Mouse (Mus musculus) kidney, postnatal 10 days (tissue): Measurements from ENCODE around the gene Krt20.

ENCODE experiments used
- DNase-seq: peaks from one replicate; pipeline ENCODE4 v3.0.0; 2021; ENCODE audit warnings: mixed read lengths

Krt20 gene

DNA sequence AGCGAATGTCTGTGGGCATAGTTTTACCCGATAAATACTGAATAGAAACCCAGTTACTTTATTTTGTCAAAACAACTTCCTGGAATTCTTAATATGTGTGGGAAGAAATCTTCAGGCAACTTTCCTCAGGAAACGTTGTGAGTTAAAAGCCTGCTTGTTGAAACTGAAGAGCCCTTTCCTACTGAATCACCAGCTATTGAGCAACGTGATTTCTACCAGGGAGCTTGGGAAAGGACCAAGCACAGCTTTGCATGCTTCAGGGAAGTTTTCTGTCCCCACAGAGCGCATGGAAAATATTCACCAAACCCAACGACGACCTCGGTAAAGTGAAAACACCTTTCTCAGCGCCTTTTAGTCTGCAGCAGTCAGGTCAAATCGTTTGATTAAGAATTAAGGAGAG, 31.8 kb downstream of the Krt20 start:
- no peak for DNase-seq

- no peak for DNase-seq
These were observed 37.9 kb downstream of the Krt20 start for GRCm38 (mm10) chr11:99399956-99400549.

GRCm38 (mm10) chr11:99398832-99399231, 39.1 kb downstream of the Krt20 start:
- no peak for DNase-seq

DNA sequence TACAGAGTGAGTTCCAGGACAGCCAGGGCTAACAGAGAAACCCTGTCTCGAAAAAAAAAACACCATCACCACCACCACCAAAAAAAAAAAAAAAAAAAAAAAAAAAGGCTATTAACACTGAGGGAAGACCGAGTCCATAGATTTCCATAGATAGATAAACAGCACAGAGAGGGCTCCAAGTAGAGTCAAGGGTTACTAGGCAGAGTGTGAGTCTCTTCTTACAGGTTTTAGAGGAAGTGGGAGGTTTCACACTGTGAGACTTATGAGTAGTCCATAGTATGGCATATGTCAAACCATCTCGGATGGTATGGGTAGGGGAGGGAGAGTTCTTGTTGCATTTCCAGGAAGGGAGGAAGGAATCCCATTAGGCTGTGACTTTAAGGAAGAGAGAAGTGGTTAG, 39.9 kb downstream of the Krt20 start:
- DNase-seq = no peak

GRCm38 (mm10) chr11:99396661-99397060, 41.3 kb downstream of the Krt20 start:
- no peak for DNase-seq

- no peak for DNase-seq
These were observed 41.9 kb downstream of the Krt20 start for GRCm38 (mm10) chr11:99396034-99396433.

DNA sequence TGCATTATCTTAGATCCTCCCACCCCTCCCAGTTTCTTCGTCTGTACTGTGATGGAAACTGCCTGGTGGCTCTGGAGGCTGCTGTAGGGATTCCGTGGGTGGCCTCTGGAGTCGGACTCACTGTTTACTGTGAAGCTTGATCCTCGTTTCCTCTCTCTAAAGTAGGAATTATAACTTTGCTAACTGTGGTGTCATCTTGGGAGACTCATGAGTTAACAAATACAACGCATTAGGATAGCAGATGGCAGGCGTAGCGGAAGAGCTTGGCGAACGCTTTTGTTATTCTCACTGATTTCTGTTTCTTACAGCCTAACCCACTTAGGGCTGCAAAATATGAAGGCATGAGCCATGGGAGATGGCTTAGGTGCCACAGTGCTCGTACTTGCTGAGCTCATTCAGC, 45.5 kb downstream of the Krt20 start:
- DNase-seq = no peak

DNA sequence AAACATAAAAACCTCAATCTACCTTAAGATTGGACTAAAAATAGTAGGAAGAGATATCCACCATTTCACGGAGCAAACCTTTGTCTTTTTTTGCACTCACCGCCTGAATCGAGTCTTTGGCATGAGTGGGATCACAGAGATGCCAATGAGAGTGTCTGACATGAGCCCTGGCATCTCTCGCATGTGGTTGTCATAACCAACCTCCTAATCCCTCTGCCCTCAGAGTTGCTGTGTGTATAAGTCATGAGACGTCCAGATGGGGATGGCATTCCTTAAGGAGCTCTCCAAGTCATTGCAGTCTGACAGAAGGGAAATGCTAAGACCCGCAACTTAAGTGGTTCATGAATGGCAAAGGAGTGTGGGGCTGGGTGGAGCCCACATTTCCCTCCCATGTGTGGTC, 46.6 kb downstream of the Krt20 start:
- no peak for DNase-seq

DNA sequence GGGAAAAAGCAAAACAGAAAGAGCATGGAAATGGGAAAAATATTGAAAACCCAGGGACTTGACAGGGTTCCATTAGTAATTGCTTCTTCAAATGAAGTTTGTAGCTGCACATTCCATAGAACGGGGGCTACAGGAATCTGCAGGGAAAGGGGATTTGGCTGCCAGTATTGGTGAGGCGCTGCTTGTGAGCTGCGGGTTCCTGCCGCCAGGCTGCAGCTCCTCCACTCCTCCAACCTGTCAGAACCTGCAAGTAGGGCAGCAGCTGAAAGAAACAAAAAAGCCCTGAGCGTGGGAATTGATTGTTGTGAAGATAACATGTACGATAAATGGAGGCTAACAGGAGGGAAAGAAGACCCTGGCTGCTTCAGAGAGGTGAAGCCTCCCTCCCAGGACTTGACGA, 47.1 kb downstream of the Krt20 start:
- DNase-seq = no peak

GRCm38 (mm10) chr11:99389264-99389663, 48.7 kb downstream of the Krt20 start, which contains the start of gene Krt10:
TSS of gene Krt10 (minus strand) at chr11:99389364.
- no peak for DNase-seq

DNA sequence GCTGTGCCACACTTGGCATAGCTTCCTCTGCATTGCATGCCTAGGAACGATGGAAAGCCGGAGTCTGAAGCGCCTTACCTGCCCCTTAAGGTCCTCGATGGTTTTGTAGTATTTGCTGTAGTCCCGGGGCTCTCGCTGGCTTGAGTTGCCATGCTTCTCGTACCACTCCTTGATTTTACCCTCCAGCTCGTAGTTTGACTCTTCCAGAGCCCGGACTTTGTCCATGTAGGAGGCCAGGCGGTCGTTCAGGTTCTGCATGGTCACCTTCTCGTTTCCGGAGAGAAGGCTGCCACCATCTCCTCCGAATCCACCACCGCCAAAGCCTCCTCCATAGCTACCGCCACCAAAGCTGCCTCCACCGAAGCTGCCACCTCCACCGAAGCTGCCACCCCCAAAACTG, 49.3 kb downstream of the Krt20 start:
- no peak for DNase-seq

DNA sequence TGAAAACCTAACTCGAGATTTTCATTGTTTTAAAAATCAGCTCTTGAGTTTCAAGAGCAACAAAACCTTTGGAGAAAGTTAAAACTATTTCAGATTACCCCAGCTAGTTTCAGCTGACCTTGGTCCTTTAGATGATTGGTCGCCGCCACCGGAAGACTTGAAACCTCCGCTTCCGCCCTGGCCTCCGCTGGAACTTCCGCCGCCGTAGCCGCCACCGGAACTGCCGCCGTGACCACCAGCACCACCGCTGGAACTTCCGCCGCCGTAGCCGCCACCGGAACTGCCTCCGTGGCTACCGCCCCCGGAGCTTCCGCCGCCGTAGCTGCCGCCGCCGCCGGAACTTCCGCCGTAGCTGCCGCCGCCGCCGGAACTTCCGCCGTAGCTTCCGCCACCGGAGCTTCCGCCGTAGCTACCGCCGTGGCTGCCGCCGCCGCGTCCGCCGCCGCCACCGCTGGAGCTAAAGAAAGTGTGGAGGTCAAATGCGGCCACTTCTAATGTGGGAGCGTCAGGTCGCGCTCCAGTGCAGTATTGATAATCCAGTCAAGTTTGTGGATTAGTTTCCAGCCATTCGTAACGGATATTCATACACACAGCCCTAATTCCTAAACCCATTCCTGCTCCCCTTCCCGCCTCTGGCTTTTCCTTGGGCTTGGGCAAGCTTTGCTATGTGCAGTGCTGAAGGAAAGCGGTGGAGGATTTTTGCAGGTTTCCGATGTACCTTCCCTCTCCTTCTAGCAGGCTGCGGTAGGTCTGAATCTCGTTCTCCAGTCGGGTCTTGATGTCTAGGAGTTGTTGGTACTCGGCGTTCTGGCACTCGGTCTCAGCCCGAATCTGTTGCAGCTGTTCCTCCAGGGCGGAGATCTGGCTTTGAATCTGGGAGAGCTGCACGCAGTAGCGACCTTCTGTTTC, 51.9 kb downstream of the Krt20 start:
- peak; percentile 95 for DNase-seq

- peak; percentile 84 for DNase-seq
These were observed 58.4 kb downstream of the Krt20 start for GRCm38 (mm10) chr11:99379568-99379967.
